Mouse (Mus musculus) myocyte (in vitro differentiated cells): ENCODE data around the gene Fgf12. TPM values are rescaled to one million over a fixed set of nuclear protein-coding genes. Genes with fewer than 3 reads are reported as not detected.

Experiments used
- H3K27me3 ChIP-seq: one replicate; pipeline ENCODE4 v1.6.1; 2011; ENCODE audit not compliant: control insufficient read depth, insufficient read depth, insufficient read length
- H3K36me3 ChIP-seq: one replicate; pipeline ENCODE4 v1.6.1; 2011; ENCODE audit not compliant: control insufficient read depth, insufficient read depth
- H3K4me2 ChIP-seq: one replicate; pipeline ENCODE4 v1.6.1; 2011; ENCODE audit warnings: low read depth, control low read depth
- H3K4me3 ChIP-seq: one replicate; pipeline ENCODE4 v1.5.1; 2011; ENCODE audit warnings: mild to moderate bottlenecking, control low read depth, moderate library complexity
- H3K79me2 ChIP-seq: one replicate; pipeline ENCODE4 v1.6.1; 2011; ENCODE audit not compliant: control insufficient read depth, insufficient read depth
- H3ac ChIP-seq: one replicate; pipeline ENCODE4 v1.6.1; 2011; ENCODE audit not compliant: control insufficient read depth, insufficient read length
- CEBPB ChIP-seq: IDR thresholded peaks from 2 replicates; pipeline ENCODE4 v1.6.1; 2011; ENCODE audit warnings: mild to moderate bottlenecking, moderate library complexity; ENCODE audit not compliant: poor library complexity, insufficient read depth, severe bottlenecking
- E2F4 ChIP-seq: IDR thresholded peaks from one replicate; pipeline ENCODE4 v1.6.1; 2011; ENCODE audit warnings: mild to moderate bottlenecking, control low read depth, moderate library complexity; ENCODE audit not compliant: insufficient read depth
- MAX ChIP-seq: IDR thresholded peaks from one replicate; pipeline ENCODE4 v1.6.1; 2011; ENCODE audit warnings: low read depth, mild to moderate bottlenecking, control low read depth
- MYOD1 ChIP-seq, 3 experiments: IDR thresholded peaks; one replicate each; pipeline ENCODE4 v1.6.1; 2011; ENCODE audit warnings: control low read depth in 2 of 3, low read depth in 2 of 3, mild to moderate bottlenecking in 2 of 3, moderate library complexity in 1 of 3; ENCODE audit not compliant: insufficient read length in 2 of 3, control insufficient read depth in 1 of 3
- MYOG ChIP-seq, 3 experiments: IDR thresholded peaks; one replicate each; pipeline ENCODE4 v1.6.1; 2011; ENCODE audit warnings: control low read depth in 2 of 3, low read depth in 2 of 3, mild to moderate bottlenecking in 2 of 3; ENCODE audit not compliant: insufficient read length in 2 of 3, control insufficient read depth in 1 of 3, insufficient read depth in 1 of 3
- POLR2A ChIP-seq: IDR thresholded peaks from one replicate; pipeline ENCODE4 v1.6.1; 2011; ENCODE audit warnings: low read depth, mild to moderate bottlenecking, control low read depth, moderate library complexity; ENCODE audit not compliant: insufficient read length
- POLR2AphosphoS2 ChIP-seq: IDR thresholded peaks from one replicate; pipeline ENCODE4 v1.6.1; 2011; ENCODE audit warnings: low read depth, control low read depth; ENCODE audit not compliant: insufficient read length
- REST ChIP-seq: IDR thresholded peaks from one replicate; pipeline ENCODE4 v1.6.1; 2011; ENCODE audit warnings: mild to moderate bottlenecking, control low read depth, moderate library complexity; ENCODE audit not compliant: insufficient read depth, insufficient read length
- SRF ChIP-seq: IDR thresholded peaks from one replicate; pipeline ENCODE4 v1.6.1; 2011; ENCODE audit warnings: low read depth; ENCODE audit not compliant: control insufficient read depth, insufficient read length
- TCF12 ChIP-seq: IDR thresholded peaks from one replicate; pipeline ENCODE4 v1.6.1; 2011; ENCODE audit warnings: mild to moderate bottlenecking, control low read depth; ENCODE audit not compliant: poor library complexity, insufficient read depth, severe bottlenecking
- TCF3 ChIP-seq: IDR thresholded peaks from one replicate; pipeline ENCODE4 v1.6.1; 2011; ENCODE audit warnings: low read depth, control low read depth; ENCODE audit not compliant: insufficient read length
- USF1 ChIP-seq: IDR thresholded peaks from one replicate; pipeline ENCODE4 v1.6.1; 2011; ENCODE audit warnings: low read depth, mild to moderate bottlenecking, control low read depth, moderate library complexity
- polyA plus RNA-seq: library from polyadenylated mRNA; unstranded; fragments of >200 nt; fragmentation: generic; extraction: Trizol; gene quantifications from one replicate; pipeline ENCODE4 v1.2.1, GENCODE M21; 2012; ENCODE audit warnings: missing spikeins

The Fgf12 gene
- polyA plus RNA-seq, 1 experiment = not detected

- Histone ChIP-seq H3K4me3 (no peak overlapping the region), H3K79me2 (no peaks in the 10 kb centered on the region), H3K36me3 (no peaks in the 10 kb centered on the region), H3K4me2 (no peak overlapping the region), H3K27me3 (no peaks in the 10 kb centered on the region), H3ac (no peak overlapping the region)
- no peak for TF ChIP-seq TCF3
- TF ChIP-seq MYOG (IDR thresholded peaks at IDR 0.05; ENCODE audit: control insufficient read depth in 1 of 3, insufficient read depth in 1 of 3, insufficient read length in 2 of 3, low read depth in 2 of 3) = no peak
- TF ChIP-seq MAX = no peak
- no peak for TF ChIP-seq MYOD1 (IDR thresholded peaks at IDR 0.05; ENCODE audit: control insufficient read depth in 1 of 3, insufficient read length in 2 of 3, low read depth in 2 of 3)
- no peak for TF ChIP-seq SRF
- TF ChIP-seq E2F4 = no peak
- no peak for TF ChIP-seq TCF12
- no peak for TF ChIP-seq USF1
- no peak for TF ChIP-seq POLR2AphosphoS2
- TF ChIP-seq REST = no peak
- TF ChIP-seq POLR2A = no peak
- TF ChIP-seq CEBPB = no peak
These were observed 429.3 kb downstream of the Fgf12 start for GRCm38 (mm10) chr16:28323576-28323975.

- H3K79me2 ChIP-seq = no peaks in the 10 kb centered on the region
- TF ChIP-seq CEBPB (no peak), REST (no peak), MYOD1 (IDR thresholded peaks at IDR 0.05; ENCODE audit: control insufficient read depth in 1 of 3, insufficient read length in 2 of 3, low read depth in 2 of 3) (no peak), MAX (no peak), POLR2A (no peak), USF1 (no peak), SRF (no peak), TCF12 (no peak), E2F4 (no peak), MYOG (IDR thresholded peaks at IDR 0.05; ENCODE audit: control insufficient read depth in 1 of 3, insufficient read depth in 1 of 3, insufficient read length in 2 of 3, low read depth in 2 of 3) (no peak), TCF3 (no peak)
- no peak overlapping the region for H3K4me2 ChIP-seq
- H3K36me3 ChIP-seq = no peaks in the 10 kb centered on the region
- no peak overlapping the region for H3K4me3 ChIP-seq
- no peak overlapping the region for H3ac ChIP-seq
- no peaks in the 10 kb centered on the region for H3K27me3 ChIP-seq
These were observed 441.2 kb downstream of the Fgf12 start for GRCm38 (mm10) chr16:28311618-28312017.

GRCm38 (mm10) chr16:28303889-28304288 lies 449.0 kb downstream of the Fgf12 start:
- TF ChIP-seq TCF3 = no peak
- no peak for TF ChIP-seq MYOD1 (IDR thresholded peaks at IDR 0.05; ENCODE audit: control insufficient read depth in 1 of 3, insufficient read length in 2 of 3, low read depth in 2 of 3)
- TF ChIP-seq CEBPB = no peak
- Histone ChIP-seq H3K79me2 (no peaks in the 10 kb centered on the region), H3ac (no peak overlapping the region), H3K4me3 (no peak overlapping the region), H3K4me2 (no peak overlapping the region), H3K36me3 (no peaks in the 10 kb centered on the region), H3K27me3 (no peaks in the 10 kb centered on the region)

DNA sequence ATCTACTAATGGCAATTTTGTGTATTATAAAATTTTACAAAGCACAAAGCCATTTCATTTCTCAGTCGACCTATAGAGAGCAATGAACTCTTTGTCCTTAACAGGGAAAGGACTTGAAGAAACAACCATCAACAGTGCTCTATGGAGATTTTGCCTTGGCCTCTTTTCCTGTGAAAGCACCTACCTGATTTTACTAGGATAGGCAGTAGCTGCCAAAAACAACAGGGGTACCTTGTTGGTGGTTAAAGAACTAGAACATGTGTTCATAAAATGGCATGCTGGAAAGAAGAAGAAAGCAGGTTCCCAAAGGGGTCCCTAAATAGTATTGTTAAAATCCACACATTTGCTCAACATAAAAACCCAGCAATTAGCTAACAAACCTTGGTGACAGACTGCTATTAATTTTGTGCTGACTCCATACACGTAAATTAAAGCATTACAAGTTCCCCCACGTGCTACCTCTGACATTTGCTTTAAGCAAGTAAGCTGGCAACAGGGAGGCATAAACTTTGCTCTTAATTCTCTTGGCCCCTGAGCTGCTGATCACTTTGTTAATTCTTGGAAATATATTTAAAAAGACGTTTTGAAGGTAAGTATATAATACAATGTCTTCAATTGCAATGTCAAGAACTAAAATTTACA lies 463.1 kb downstream of the Fgf12 start:
- Histone ChIP-seq H3K36me3 (no peaks in the 10 kb centered on the region), H3K79me2 (no peaks in the 10 kb centered on the region), H3K27me3 (no peaks in the 10 kb centered on the region), H3K4me2 (no peak overlapping the region), H3ac (no peak overlapping the region), H3K4me3 (no peak overlapping the region)
- TF ChIP-seq TCF12 = no peak
- TF ChIP-seq POLR2AphosphoS2 = no peak
- TF ChIP-seq USF1 = no peak
- TF ChIP-seq TCF3 = no peak
- no peak for TF ChIP-seq CEBPB
- TF ChIP-seq E2F4 = no peak
- TF ChIP-seq MAX = no peak
- no peak for TF ChIP-seq MYOG (IDR thresholded peaks at IDR 0.05; ENCODE audit: control insufficient read depth in 1 of 3, insufficient read depth in 1 of 3, insufficient read length in 2 of 3, low read depth in 2 of 3)
- TF ChIP-seq REST = no peak
- no peak for TF ChIP-seq POLR2A
- no peak for TF ChIP-seq SRF
- no peak for TF ChIP-seq MYOD1 (IDR thresholded peaks at IDR 0.05; ENCODE audit: control insufficient read depth in 1 of 3, insufficient read length in 2 of 3, low read depth in 2 of 3)

- no peak overlapping the region for H3ac ChIP-seq
- H3K36me3 ChIP-seq = no peaks in the 10 kb centered on the region
- H3K4me3 ChIP-seq = no peak overlapping the region
- H3K4me2 ChIP-seq = no peak overlapping the region
- no peaks in the 10 kb centered on the region for H3K27me3 ChIP-seq
- TF ChIP-seq MAX = no peak
- no peak for TF ChIP-seq POLR2AphosphoS2
- no peak for TF ChIP-seq E2F4
- TF ChIP-seq POLR2A = no peak
- TF ChIP-seq MYOD1 (IDR thresholded peaks at IDR 0.05; ENCODE audit: control insufficient read depth in 1 of 3, insufficient read length in 2 of 3, low read depth in 2 of 3) = no peak
- no peaks in the 10 kb centered on the region for H3K79me2 ChIP-seq
These were observed 495.0 kb downstream of the Fgf12 start for GRCm38 (mm10) chr16:28257904-28258303.
